Mouse (Mus musculus): ENCODE data around the gene Nfia. TPM values are rescaled to one million over a fixed set of nuclear protein-coding genes. Genes with fewer than 3 reads are reported as not detected.

Nfia gene
- polyA plus RNA-seq, 1 experiment from 2014 or later: 45.4 TPM

GRCm38 (mm10) chr4:98166379-98166778 is 393.8 kb downstream of the Nfia start:
- H3K27me3 ChIP-seq (ENCODE audit: control insufficient read depth, insufficient read depth, low read length): no peaks in the 10 kb centered on the region
- H3K36me3 ChIP-seq (ENCODE audit: control insufficient read depth, insufficient read depth, low read length): no peaks in the 10 kb centered on the region
- H3K4me3 ChIP-seq (ENCODE audit: low read depth, low read length): no peak overlapping the region
- 36% methylated on average over 3 of the region's 3 CpGs for WGBS
- no peak overlapping the region for H3K4me2 ChIP-seq (ENCODE audit: low read depth, low read length, severe bottlenecking)
- DNase-seq (ENCODE audit: low spot score) (no peak), ATAC-seq (replicated peaks; ENCODE audit: low FRiP score) (no peak; the same call in 1 of the 2 replicates)
- H3K9me3 ChIP-seq (ENCODE audit: control insufficient read depth, low read length): no peaks in the 10 kb centered on the region
- no peak overlapping the region for H3K9ac ChIP-seq (ENCODE audit: low read length)
- H3K27ac ChIP-seq (ENCODE audit: low read depth, low read length): peak overlapping the region; percentile 20; the same call in 1 of the 2 replicates
- 0 out of 2 replicates have a peak, but pooled peaks cover 2% of the 10 kb centered on the region for H3K4me1 ChIP-seq (replicated peaks; ENCODE audit: control insufficient read depth, insufficient read depth, low read length)

Other genes starting within 250 kb of the Nfia start
- gene E130114P18Rik, start 5.3 kb downstream of the Nfia start, polyA plus RNA-seq (2014; fragmentation: Nextera tagmentation; extraction: Ambion mirVana): 45.7 and 46.4 TPM in 2 replicates